Mouse (Mus musculus): Measurements from ENCODE around the gene Syde1. TPM values are rescaled to one million over a fixed set of nuclear protein-coding genes. Genes with fewer than 3 reads are reported as not detected.
"Not testable (repeated sequence)": the region's sequence is repeated elsewhere in the genome, so short reads cannot be mapped to it uniquely, and the experiment has no call there.

Gene Syde1
- polyA plus RNA-seq (2012; fragmentation: generic; extraction: Trizol), result 32.1 TPM

GRCm38 (mm10) chr10:78591406-78592328 lies at the start of gene Syde1:
TSS of gene Syde1 (minus strand) at chr10:78591964.
- Histone ChIP-seq H3ac (ENCODE audit: control insufficient read depth, insufficient read length) (peak within 1 kb of the TSS; percentile 63), H3K4me2 (ENCODE audit: low read depth) (peak within 1 kb of the TSS; percentile 69), H3K27me3 (ENCODE audit: control insufficient read depth, insufficient read depth, insufficient read length) (no peaks in the 10 kb centered on the region), H3K4me3 (peak within 1 kb of the TSS; percentile 92), H3K36me3 (ENCODE audit: control insufficient read depth, insufficient read depth) (peaks cover 18% of the 10 kb centered on the region), H3K79me2 (ENCODE audit: control insufficient read depth, insufficient read depth) (peaks cover 19% of the 10 kb centered on the region)
- no peak for TF ChIP-seq MAX (IDR thresholded peaks at IDR 0.05; ENCODE audit: low read depth)
- TF ChIP-seq REST (IDR thresholded peaks at IDR 0.05; ENCODE audit: insufficient read depth, insufficient read length), result no peak
- TF ChIP-seq MYOG (IDR thresholded peaks at IDR 0.05; ENCODE audit: control insufficient read depth in 1 of 3, insufficient read depth in 1 of 3, insufficient read length in 2 of 3, low read depth in 2 of 3), result peak in 1 of 3 experiments; percentile 23
- peak; percentile 70 for TF ChIP-seq POLR2A (IDR thresholded peaks at IDR 0.05; ENCODE audit: insufficient read length, low read depth)
- TF ChIP-seq E2F4 (IDR thresholded peaks at IDR 0.05; ENCODE audit: insufficient read depth), result peak; percentile 16
- 0 out of 2 replicates have a peak, but pooled peaks have one; percentile 1 for TF ChIP-seq CEBPB (IDR thresholded peaks at IDR 0.05; ENCODE audit: insufficient read depth, poor library complexity, severe bottlenecking)
- peak; percentile 20 for TF ChIP-seq POLR2AphosphoS2 (IDR thresholded peaks at IDR 0.05; ENCODE audit: insufficient read length, low read depth)
- peak in 1 of 3 experiments; percentile 25 for TF ChIP-seq MYOD1 (IDR thresholded peaks at IDR 0.05; ENCODE audit: control insufficient read depth in 1 of 3, insufficient read length in 2 of 3, low read depth in 2 of 3)
- no peak for TF ChIP-seq USF1 (IDR thresholded peaks at IDR 0.05; ENCODE audit: low read depth)

- no peaks in the 10 kb centered on the region for H3K36me3 ChIP-seq (ENCODE audit: control insufficient read depth, insufficient read depth)
- TF ChIP-seq CEBPB (IDR thresholded peaks at IDR 0.05; ENCODE audit: insufficient read depth, poor library complexity, severe bottlenecking) (no peak), USF1 (IDR thresholded peaks at IDR 0.05; ENCODE audit: low read depth) (no peak), REST (IDR thresholded peaks at IDR 0.05; ENCODE audit: insufficient read depth, insufficient read length) (no peak), MYOG (IDR thresholded peaks at IDR 0.05; ENCODE audit: control insufficient read depth in 1 of 3, insufficient read depth in 1 of 3, insufficient read length in 2 of 3, low read depth in 2 of 3) (no peak), POLR2AphosphoS2 (IDR thresholded peaks at IDR 0.05; ENCODE audit: insufficient read length, low read depth) (no peak), MAX (IDR thresholded peaks at IDR 0.05; ENCODE audit: low read depth) (no peak), TCF12 (IDR thresholded peaks at IDR 0.05; ENCODE audit: insufficient read depth, poor library complexity, severe bottlenecking) (no peak), POLR2A (IDR thresholded peaks at IDR 0.05; ENCODE audit: insufficient read length, low read depth) (no peak), MYOD1 (IDR thresholded peaks at IDR 0.05; ENCODE audit: control insufficient read depth in 1 of 3, insufficient read length in 2 of 3, low read depth in 2 of 3) (no peak), E2F4 (IDR thresholded peaks at IDR 0.05; ENCODE audit: insufficient read depth) (no peak), TCF3 (IDR thresholded peaks at IDR 0.05; ENCODE audit: insufficient read length, low read depth) (no peak), SRF (IDR thresholded peaks at IDR 0.05; ENCODE audit: control insufficient read depth, insufficient read length, low read depth) (no peak)
- H3K4me3 ChIP-seq, result no peak overlapping the region
- no peaks in the 10 kb centered on the region for H3K79me2 ChIP-seq (ENCODE audit: control insufficient read depth, insufficient read depth)
- no peaks in the 10 kb centered on the region for H3K27me3 ChIP-seq (ENCODE audit: control insufficient read depth, insufficient read depth, insufficient read length)
- no peak overlapping the region for H3K4me2 ChIP-seq (ENCODE audit: low read depth)
- H3ac ChIP-seq (ENCODE audit: control insufficient read depth, insufficient read length), result no peak overlapping the region
These were observed 40.5 kb upstream of the Syde1 start for GRCm38 (mm10) chr10:78632311-78632710.

DNA sequence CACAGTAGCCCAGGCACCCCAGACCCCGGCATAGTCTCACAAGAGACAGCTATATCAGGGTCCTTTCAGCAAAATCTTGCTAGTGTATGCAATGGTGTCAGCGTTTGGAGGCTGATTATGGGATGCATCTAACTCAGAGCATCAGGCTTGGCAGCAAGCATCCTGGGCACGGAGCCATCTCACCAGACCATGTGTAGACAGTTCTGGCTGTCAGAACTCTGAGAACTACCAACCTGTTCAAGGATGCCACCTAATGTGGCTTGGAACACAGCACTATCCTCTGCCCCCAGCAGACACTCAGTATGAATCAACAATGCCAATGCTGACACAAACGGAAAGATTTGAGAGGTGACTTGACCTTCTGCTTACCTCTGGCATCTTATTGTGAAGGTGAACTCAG lies 38.4 kb upstream of the Syde1 start:
- Histone ChIP-seq H3K4me2 (ENCODE audit: low read depth) (no peak overlapping the region), H3K4me3 (no peak overlapping the region), H3K27me3 (ENCODE audit: control insufficient read depth, insufficient read depth, insufficient read length) (no peaks in the 10 kb centered on the region), H3K79me2 (ENCODE audit: control insufficient read depth, insufficient read depth) (no peaks in the 10 kb centered on the region), H3ac (ENCODE audit: control insufficient read depth, insufficient read length) (no peak overlapping the region), H3K36me3 (ENCODE audit: control insufficient read depth, insufficient read depth) (no peaks in the 10 kb centered on the region)
- no peak for TF ChIP-seq CEBPB (IDR thresholded peaks at IDR 0.05; ENCODE audit: insufficient read depth, poor library complexity, severe bottlenecking)
- no peak for TF ChIP-seq REST (IDR thresholded peaks at IDR 0.05; ENCODE audit: insufficient read depth, insufficient read length)
- TF ChIP-seq TCF12 (IDR thresholded peaks at IDR 0.05; ENCODE audit: insufficient read depth, poor library complexity, severe bottlenecking), result no peak
- no peak for TF ChIP-seq MYOD1 (IDR thresholded peaks at IDR 0.05; ENCODE audit: control insufficient read depth in 1 of 3, insufficient read length in 2 of 3, low read depth in 2 of 3)
- TF ChIP-seq MYOG (IDR thresholded peaks at IDR 0.05; ENCODE audit: control insufficient read depth in 1 of 3, insufficient read depth in 1 of 3, insufficient read length in 2 of 3, low read depth in 2 of 3), result no peak
- no peak for TF ChIP-seq USF1 (IDR thresholded peaks at IDR 0.05; ENCODE audit: low read depth)
- no peak for TF ChIP-seq POLR2A (IDR thresholded peaks at IDR 0.05; ENCODE audit: insufficient read length, low read depth)
- no peak for TF ChIP-seq MAX (IDR thresholded peaks at IDR 0.05; ENCODE audit: low read depth)
- TF ChIP-seq E2F4 (IDR thresholded peaks at IDR 0.05; ENCODE audit: insufficient read depth), result no peak
- no peak for TF ChIP-seq SRF (IDR thresholded peaks at IDR 0.05; ENCODE audit: control insufficient read depth, insufficient read length, low read depth)
- TF ChIP-seq TCF3 (IDR thresholded peaks at IDR 0.05; ENCODE audit: insufficient read length, low read depth), result no peak
- TF ChIP-seq POLR2AphosphoS2 (IDR thresholded peaks at IDR 0.05; ENCODE audit: insufficient read length, low read depth), result no peak

GRCm38 (mm10) chr10:78623143-78623542 lies 31.4 kb upstream of the Syde1 start:
- H3K27me3 ChIP-seq (ENCODE audit: control insufficient read depth, insufficient read depth, insufficient read length); H3K79me2 ChIP-seq (ENCODE audit: control insufficient read depth, insufficient read depth); H3K4me2 ChIP-seq (ENCODE audit: low read depth); H3K36me3 ChIP-seq (ENCODE audit: control insufficient read depth, insufficient read depth); H3ac ChIP-seq (ENCODE audit: control insufficient read depth, insufficient read length); H3K4me3 ChIP-seq: not testable (repeated sequence)

Data from myocyte (in vitro differentiated cells).